Mouse (Mus musculus): Measurements from ENCODE around the gene Cd207.
A peak's percentile ranks its signal among the peaks of the same experiment; 100 is the strongest.

DNA sequence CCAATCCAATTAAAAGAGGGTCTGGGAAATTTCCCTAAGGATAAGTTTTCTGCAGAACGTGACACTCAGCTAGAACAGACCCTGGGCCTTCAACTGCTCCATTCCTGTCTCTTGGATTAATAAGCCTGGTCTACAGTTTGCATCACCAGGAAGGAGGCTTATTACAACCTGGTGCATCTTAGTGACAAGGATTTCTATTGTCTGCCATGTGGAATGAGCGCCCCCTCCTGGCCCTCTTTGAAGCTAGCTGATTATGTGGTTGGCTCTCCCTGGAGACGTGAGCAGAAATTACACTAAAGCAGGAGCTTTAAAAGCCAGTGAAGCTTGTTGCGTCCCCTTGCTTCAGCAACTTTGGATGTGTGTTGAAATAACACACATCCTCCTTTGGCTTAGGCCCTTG, 4.3 kb downstream of the Cd207 start:
- TF ChIP-seq POLR2A (IDR thresholded peaks at IDR 0.05; ENCODE audit: borderline replicate concordance, extremely low read depth, insufficient read depth, insufficient read length, poor library complexity, severe bottlenecking): no peak
- peak; percentile 86 for TF ChIP-seq CTCF (IDR thresholded peaks at IDR 0.05; ENCODE audit: borderline replicate concordance, extremely low read depth, insufficient read depth, insufficient read length)

Data from brain, embryonic 14.5 days (tissue).